Mouse (Mus musculus): Measurements from ENCODE around the gene Sox6.

DNA sequence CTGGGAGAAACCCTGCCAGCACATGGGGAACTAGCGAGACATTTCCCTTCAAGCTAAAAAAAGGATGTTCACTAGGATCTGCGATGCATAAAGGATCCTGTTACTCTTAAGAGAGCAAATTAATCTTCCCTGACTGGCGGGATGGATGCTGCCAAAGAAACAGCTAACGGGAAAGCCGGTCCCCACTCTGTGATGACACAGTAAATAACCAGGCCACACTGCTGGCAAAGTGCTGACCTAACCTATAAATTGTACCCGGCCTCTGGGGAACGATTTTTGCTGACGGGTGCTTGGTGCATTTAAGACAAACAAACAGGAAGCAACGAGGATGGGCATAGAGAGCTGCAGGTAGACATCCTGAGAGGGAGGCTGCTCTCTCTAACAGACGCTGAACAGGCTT, 526.8 kb downstream of the Sox6 start:
- TF ChIP-seq POLR2A (IDR thresholded peaks at IDR 0.05; ENCODE audit: borderline replicate concordance, low read depth, low read length) (no peak), CTCF (IDR thresholded peaks at IDR 0.05; ENCODE audit: low read depth, low read length) (no peak)
